Mouse (Mus musculus): ENCODE results near the gene Rab4b. TPM values are rescaled to one million over a fixed set of nuclear protein-coding genes. Genes with fewer than 3 reads are reported as not detected.

Gene Rab4b
- polyA plus RNA-seq (2015; fragmentation: Nextera tagmentation; extraction: Ambion mirVana) = 70.8 and 78.7 TPM in 2 replicates

GRCm38 (mm10) chr7:27178324-27179216 is at the start of gene Rab4b:
Gene Rab4b (minus strand): TSS chr7:27178896.

GRCm38 (mm10) chr7:27228281-27228821 is 49.7 kb upstream of the Rab4b start, which contains the start of gene Itpkc:
Gene Itpkc (minus strand): TSS chr7:27228661.

GRCm38 (mm10) chr7:27195681-27196611 is 17.2 kb upstream of the Rab4b start, which contains the start of the genes BC024978 and Snrpa:
Gene BC024978 (plus strand): TSS chr7:27195781.
Gene Snrpa (minus strand): TSS chr7:27196271.

GRCm38 (mm10) chr7:27180837-27181695 is 2.4 kb upstream of the Rab4b start, which contains the start of the genes Gm21983 and Mia:
Gene Gm21983 (minus strand): TSS chr7:27181086.
Gene Mia (minus strand): TSS chr7:27181157.

GRCm38 (mm10) chr7:27166614-27167474 is 11.9 kb downstream of the Rab4b start, which contains the start of gene Egln2:
Gene Egln2 (minus strand): TSS chr7:27166802.

GRCm38 (mm10) chr7:27153205-27153764 is 25.4 kb downstream of the Rab4b start, which contains the start of gene Cyp2t4:
Gene Cyp2t4 (plus strand): TSS chr7:27153714.

GRCm38 (mm10) chr7:27119676-27120075 is 59.0 kb downstream of the Rab4b start, which contains the start of gene Cyp2f2:
Gene Cyp2f2 (plus strand): TSS chr7:27119909.

Small RNA genes within 50 kb of the gene (microRNA-seq; reads per million reads assigned to microRNA genes)
- 2.1 reads per million for gene Mir1191 (ENCODE audit: borderline replicate concordance, insufficient number of aligned reads)
- gene Mir3101 (ENCODE audit: borderline replicate concordance, insufficient number of aligned reads) = 1.1 reads per million

Other genes starting within 250 kb of the Rab4b start
- 0.51 and 0.96 TPM in 2 replicates for gene Cyp2a22, start 239.5 kb downstream of the Rab4b start, polyA plus RNA-seq (2015; fragmentation: Nextera tagmentation; extraction: Ambion mirVana)
- 0.86 and 1.6 TPM in 2 replicates for gene Cyp2a12, start 149.8 kb downstream of the Rab4b start, polyA plus RNA-seq (2015; fragmentation: Nextera tagmentation; extraction: Ambion mirVana)
- gene Cyp2f2, start 59.0 kb downstream of the Rab4b start, polyA plus RNA-seq (2015; fragmentation: Nextera tagmentation; extraction: Ambion mirVana) = 6.3 and 36.2 TPM in 2 replicates
- 0.08 TPM in 2 replicates for gene Cyp2t4, start 25.2 kb downstream of the Rab4b start, polyA plus RNA-seq (2015; fragmentation: Nextera tagmentation; extraction: Ambion mirVana)
- 60.0 and 66.9 TPM in 2 replicates for gene Egln2, start 12.1 kb downstream of the Rab4b start, polyA plus RNA-seq (2015; fragmentation: Nextera tagmentation; extraction: Ambion mirVana)
- gene Gm21983, start 2.2 kb upstream of the Rab4b start, polyA plus RNA-seq (2015; fragmentation: Nextera tagmentation; extraction: Ambion mirVana) = 0.44 TPM in 1 of 2 replicates, not detected in the other
- gene Mia, start 2.3 kb upstream of the Rab4b start, polyA plus RNA-seq (2015; fragmentation: Nextera tagmentation; extraction: Ambion mirVana) = 7.4 and 7.5 TPM in 2 replicates
- gene BC024978, start 16.9 kb upstream of the Rab4b start, polyA plus RNA-seq (2015; fragmentation: Nextera tagmentation; extraction: Ambion mirVana) = 2.0 and 3.0 TPM in 2 replicates
- 76.4 and 99.8 TPM in 2 replicates for gene Snrpa, start 17.4 kb upstream of the Rab4b start, polyA plus RNA-seq (2015; fragmentation: Nextera tagmentation; extraction: Ambion mirVana)
- gene Itpkc, start 49.8 kb upstream of the Rab4b start, polyA plus RNA-seq (2015; fragmentation: Nextera tagmentation; extraction: Ambion mirVana) = 3.9 and 4.1 TPM in 2 replicates
- gene Coq8b, start 54.1 kb upstream of the Rab4b start, polyA plus RNA-seq (2015; fragmentation: Nextera tagmentation; extraction: Ambion mirVana) = 15.9 and 25.4 TPM in 2 replicates
- 18.3 and 28.1 TPM in 2 replicates for gene Numbl, start 79.5 kb upstream of the Rab4b start, polyA plus RNA-seq (2015; fragmentation: Nextera tagmentation; extraction: Ambion mirVana)
- 59.6 and 109 TPM in 2 replicates for gene Ltbp4, start 158.8 kb upstream of the Rab4b start, polyA plus RNA-seq (2015; fragmentation: Nextera tagmentation; extraction: Ambion mirVana)
- 13.6 and 13.9 TPM in 2 replicates for gene Shkbp1, start 177.1 kb upstream of the Rab4b start, polyA plus RNA-seq (2015; fragmentation: Nextera tagmentation; extraction: Ambion mirVana)
- gene Gm20479, start 178.5 kb upstream of the Rab4b start, polyA plus RNA-seq (2015; fragmentation: Nextera tagmentation; extraction: Ambion mirVana) = not detected in 2 replicates

Measured in adrenal gland, postnatal 0 days (tissue).